In genomic region chr17:5805935-5806334, GRCm38 (mm10) we compare ENCODE assay signal across 10 mouse cellular contexts. TPM values are rescaled to one million over a fixed set of nuclear protein-coding genes. Genes with fewer than 3 reads are reported as not detected.
DNase-seq lines count a peak whose midpoint lies in the region; ATAC-seq and TF ChIP-seq lines count a peak whose summit lies in the region.
"Had no signal": no experiment of that assay in that cellular context is flagged by ENCODE, and none has a peak within 500 bp of the region (broad histone marks: within the 10 kb centered on the region; RNA-seq: fewer than 3 reads in every experiment).

No protein-coding gene starts in this region.

- no peaks in the 10 kb centered on the region for H3K36me3 ChIP-seq in kidney, adult 2 months (ENCODE audit: control insufficient read depth, insufficient read depth, low read length)
- H3K36me3 ChIP-seq in kidney, embryonic 16.5 days (ENCODE audit: insufficient read depth, low read length): no peaks in the 10 kb centered on the region
- H3K36me3 ChIP-seq in liver, postnatal 0 days (replicated peaks; ENCODE audit: insufficient read depth, low read length): no peaks in the 10 kb centered on the region
- H3K36me3 ChIP-seq in hindbrain, embryonic 12.5 days: no peaks in the 10 kb centered on the region
- no peaks in the 10 kb centered on the region for H3K36me3 ChIP-seq in hindbrain, embryonic 14.5 days (replicated peaks; ENCODE audit: control insufficient read depth, insufficient read depth)
- H3K36me3 ChIP-seq: hindbrain, embryonic 15.5 days had no signal

- peak overlapping the region; percentile 69 for H3K27ac ChIP-seq in kidney, adult 2 months (ENCODE audit: insufficient read depth, low read depth, low read length)
- no peak overlapping the region for H3K27ac ChIP-seq in kidney, embryonic 16.5 days (ENCODE audit: low read length)
- H3K27ac ChIP-seq in liver, postnatal 0 days (ENCODE audit: low read depth): peak overlapping the region; percentile 48; the same call in 1 of the 2 replicates
- no peak overlapping the region for H3K27ac ChIP-seq in hindbrain, embryonic 12.5 days
- no peak overlapping the region for H3K27ac ChIP-seq in hindbrain, embryonic 14.5 days
- H3K27ac ChIP-seq: hindbrain, embryonic 15.5 days had no signal

- DNase-seq in kidney, adult 2 months: peak; percentile 92
- DNase-seq in adrenal gland, postnatal 25 days: peak; percentile 20
- peak; percentile 57 to 67 for DNase-seq in heart, postnatal 10 days
- no peak for DNase-seq in liver, postnatal 0 days
- no peak for DNase-seq in cerebellum, adult 18-20 months
- no peak for DNase-seq in hindbrain, embryonic 14.5 days (ENCODE audit: low spot score)

- no peak for TF ChIP-seq POLR2A in kidney, adult 2 months (IDR thresholded peaks at IDR 0.05; ENCODE audit: low read depth, low read length)

- no peak overlapping the region for H3K4me3 ChIP-seq in kidney, adult 2 months (ENCODE audit: insufficient read depth, low read depth, low read length)
- no peak overlapping the region for H3K4me3 ChIP-seq in kidney, embryonic 16.5 days (ENCODE audit: low read length)
- no peak overlapping the region for H3K4me3 ChIP-seq in liver, postnatal 0 days (ENCODE audit: low read depth, low read length)
- no peak overlapping the region for H3K4me3 ChIP-seq in hindbrain, embryonic 12.5 days
- no peak overlapping the region for H3K4me3 ChIP-seq in hindbrain, embryonic 14.5 days (replicated peaks; ENCODE audit: low read length)
- H3K4me3 ChIP-seq: hindbrain, embryonic 15.5 days; megakaryocyte, embryonic 14.5 days had no signal

- ATAC-seq in kidney, embryonic 16.5 days (ENCODE audit: low FRiP score, low TSS enrichment): no peak
- ATAC-seq in liver, postnatal 0 days: peak; percentile 64
- no peak for ATAC-seq in hindbrain, embryonic 12.5 days (ENCODE audit: low FRiP score)
- no peak for ATAC-seq in hindbrain, embryonic 14.5 days (ENCODE audit: low FRiP score)

- 61% methylated on average over 2 of the region's 2 CpGs for WGBS in kidney, adult 2 months
- 78% methylated on average over 2 of the region's 2 CpGs for WGBS in kidney, embryonic 16.5 days
- WGBS in liver, postnatal 0 days (ENCODE audit: insufficient replicate concordance): 63% methylated on average over 2 of the region's 2 CpGs
- WGBS in hindbrain, embryonic 12.5 days: 70% methylated on average over 2 of the region's 2 CpGs
- WGBS in hindbrain, embryonic 14.5 days: 73% methylated on average over 2 of the region's 2 CpGs

- TF ChIP-seq CTCF in kidney, adult 2 months (conservative IDR thresholded peaks at IDR 0.05; ENCODE audit: insufficient read depth, insufficient read length, low read depth, low read length): no peak
- no peak for TF ChIP-seq CTCF in liver, postnatal 0 days (IDR thresholded peaks at IDR 0.05; ENCODE audit: low read depth)

- H3K4me2 ChIP-seq in kidney, embryonic 16.5 days (replicated peaks; ENCODE audit: low read depth, low read length): no peak overlapping the region
- H3K4me2 ChIP-seq in liver, postnatal 0 days (ENCODE audit: low read depth, low read length): no peak overlapping the region
- H3K4me2 ChIP-seq in hindbrain, embryonic 12.5 days (replicated peaks): no peak overlapping the region
- no peak overlapping the region for H3K4me2 ChIP-seq in hindbrain, embryonic 14.5 days (replicated peaks)
- H3K4me2 ChIP-seq: hindbrain, embryonic 15.5 days had no signal

- H3K9ac ChIP-seq in kidney, embryonic 16.5 days (replicated peaks; ENCODE audit: low read length): no peak overlapping the region
- H3K9ac ChIP-seq in liver, postnatal 0 days (replicated peaks): no peak overlapping the region
- no peak overlapping the region for H3K9ac ChIP-seq in hindbrain, embryonic 12.5 days
- H3K9ac ChIP-seq in hindbrain, embryonic 14.5 days: no peak overlapping the region
- H3K9ac ChIP-seq: hindbrain, embryonic 15.5 days had no signal

- no peaks in the 10 kb centered on the region for H3K27me3 ChIP-seq in kidney, adult 2 months (replicated peaks; ENCODE audit: control insufficient read depth, insufficient read depth, low read length)
- H3K27me3 ChIP-seq in kidney, embryonic 16.5 days (ENCODE audit: insufficient read depth, low read length): no peaks in the 10 kb centered on the region
- no peaks in the 10 kb centered on the region for H3K27me3 ChIP-seq in liver, postnatal 0 days (ENCODE audit: insufficient read depth, low read length)
- no peaks in the 10 kb centered on the region for H3K27me3 ChIP-seq in hindbrain, embryonic 12.5 days
- H3K27me3 ChIP-seq in hindbrain, embryonic 14.5 days (ENCODE audit: control insufficient read depth, insufficient read depth, low read length): no peaks in the 10 kb centered on the region
- H3K27me3 ChIP-seq: hindbrain, embryonic 15.5 days; megakaryocyte, embryonic 14.5 days had no signal

- H3K4me1 ChIP-seq in kidney, adult 2 months (ENCODE audit: control insufficient read depth, insufficient read depth, low read length): peaks cover 24% of the 10 kb centered on the region
- peaks cover 9% of the 10 kb centered on the region; the same call in 1 of the 2 replicates for H3K4me1 ChIP-seq in kidney, embryonic 16.5 days (ENCODE audit: insufficient read depth, low read length)
- H3K4me1 ChIP-seq in liver, postnatal 0 days (ENCODE audit: insufficient read depth): peaks cover 36% of the 10 kb centered on the region
- peaks cover 5% of the 10 kb centered on the region; the same call in 1 of the 2 replicates for H3K4me1 ChIP-seq in hindbrain, embryonic 12.5 days
- H3K4me1 ChIP-seq in hindbrain, embryonic 14.5 days (replicated peaks; ENCODE audit: control insufficient read depth, insufficient read depth, low read length): no peaks in the 10 kb centered on the region
- H3K4me1 ChIP-seq: hindbrain, embryonic 15.5 days had no signal

- intact Hi-C loops in heart, postnatal 10 days (cut with DNase I): no loop called here

- H3K9me3 ChIP-seq in kidney, embryonic 16.5 days (ENCODE audit: low read length): no peaks in the 10 kb centered on the region
- H3K9me3 ChIP-seq in liver, postnatal 0 days (ENCODE audit: low read length): no peaks in the 10 kb centered on the region
- no peaks in the 10 kb centered on the region for H3K9me3 ChIP-seq in hindbrain, embryonic 12.5 days (replicated peaks)
- no peaks in the 10 kb centered on the region for H3K9me3 ChIP-seq in hindbrain, embryonic 14.5 days (ENCODE audit: control insufficient read depth, low read length)
- H3K9me3 ChIP-seq: hindbrain, embryonic 15.5 days had no signal

- TF ChIP-seq EP300 in liver, postnatal 0 days (IDR thresholded peaks at IDR 0.05; ENCODE audit: low read depth): no peak

RNA-seq across cellular contexts. Expression of gene Snx9, which starts 35.2 kb away (rescaled TPM):
- 55.3 and 56.6 TPM in 2 replicates for polyA plus RNA-seq in kidney, adult 2 months (2012; rRNA removed)
- polyA plus RNA-seq in kidney, embryonic 16.5 days (2015; fragmentation: Nextera tagmentation; extraction: Ambion mirVana): 31.9 and 34.0 TPM in 2 replicates
- 48.2 and 51.3 TPM in 2 replicates for total RNA-seq in adrenal gland, postnatal 25 days (2021)
- total RNA-seq in heart, postnatal 10 days (2021): 10 to 100 TPM; 37.7 to 41.0 TPM
- polyA plus RNA-seq in liver, postnatal 0 days (2015; fragmentation: Nextera tagmentation; extraction: Ambion mirVana): 13.1 and 13.5 TPM in 2 replicates
- 20.8 and 22.0 TPM in 2 replicates for polyA plus RNA-seq in hindbrain, embryonic 12.5 days (2016; fragmentation: Nextera tagmentation; extraction: Ambion mirVana)
- polyA plus RNA-seq in hindbrain, embryonic 14.5 days (2014; fragmentation: Nextera tagmentation; extraction: Ambion mirVana): 9.4 and 10.8 TPM in 2 replicates

Comparison
In these comparisons a context has a peak if more than half of its experiments do, and no peak if none do; other contexts are left out.
1. H3K27ac ChIP-seq: peak in kidney, adult 2 months (single experiment) and liver, postnatal 0 days (single experiment); none in kidney, embryonic 16.5 days (single experiment), hindbrain, embryonic 12.5 days (single experiment) and hindbrain, embryonic 14.5 days (single experiment).
2. DNase-seq: peak in kidney, adult 2 months (single experiment), adrenal gland, postnatal 25 days (single experiment) and heart, postnatal 10 days (2 of 2); none in liver, postnatal 0 days (single experiment), cerebellum, adult 18-20 months (0 of 2) and hindbrain, embryonic 14.5 days (single experiment).